Mouse (Mus musculus) inflammation-experienced regulatory T-cells, adult 6 months (primary cell): ENCODE data around the gene Fus. TPM values are rescaled to one million over a fixed set of nuclear protein-coding genes. Genes with fewer than 3 reads are reported as not detected.
"Not testable (repeated sequence)": the region's sequence is repeated elsewhere in the genome, so short reads cannot be mapped to it uniquely, and the experiment has no call there.

Experiments
- ATAC-seq: one replicate; pipeline ENCODE4 v1.8.0; 2017
- polyA plus RNA-seq, 3 experiments: library from polyadenylated mRNA; unstranded; fragments of 100-300 nt; shearing (Covaris generic); gene quantifications; one replicate each; pipeline ENCODE4 v1.2.1; 2017

Fus gene
- polyA plus RNA-seq: 10 to 100 TPM; 42.5 to 56.3 (median 52.6) TPM

DNA sequence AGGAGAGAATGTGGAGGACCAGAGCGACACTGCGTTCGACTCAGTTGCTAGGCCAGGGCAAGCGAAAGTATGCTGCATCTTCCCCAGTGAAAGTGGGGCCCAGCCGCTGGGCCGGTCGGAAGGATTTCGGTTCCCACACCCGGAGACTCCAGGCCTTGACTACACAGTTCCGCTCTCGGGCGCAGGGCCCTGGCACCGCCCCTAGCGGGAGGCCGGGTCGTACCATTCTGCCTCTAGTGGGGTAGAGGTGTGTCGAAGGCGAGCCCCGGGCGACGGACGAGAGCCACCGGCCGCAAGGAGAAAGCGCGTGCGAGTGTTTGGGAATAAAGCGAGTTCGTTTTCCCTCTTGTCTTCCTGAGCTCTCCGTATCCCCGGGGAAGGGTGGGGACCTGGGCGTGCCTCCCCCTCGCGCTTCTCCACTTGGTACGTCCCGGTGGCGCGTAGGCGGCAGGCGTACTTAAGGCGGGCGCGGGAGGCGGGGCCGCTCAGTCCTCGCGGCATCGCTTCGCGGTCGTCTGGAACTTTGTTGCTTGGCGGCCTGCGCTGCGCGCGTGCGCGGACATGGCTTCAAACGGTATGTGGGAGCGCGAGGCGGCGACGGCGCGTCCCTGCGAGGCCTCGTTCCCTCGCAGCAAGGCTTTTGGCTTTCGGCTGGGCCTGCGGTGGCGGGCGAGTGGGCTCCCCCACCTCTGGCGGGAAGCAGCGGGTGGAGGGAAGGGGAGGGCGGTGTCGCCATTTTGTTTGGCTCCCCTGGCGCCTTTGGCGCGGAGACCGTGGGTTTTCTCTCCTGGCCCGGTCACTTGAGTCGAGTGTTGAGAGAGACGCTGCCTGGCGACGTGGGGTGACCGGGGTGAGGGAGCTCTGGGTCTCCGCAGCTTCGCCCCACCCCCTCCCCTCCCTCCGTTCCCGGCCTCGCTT is at the start of gene Fus:
Gene Fus (plus strand): TSS at position 454 of the 918 bp plus-strand sequence.
- peak; percentile 82 for ATAC-seq

DNA sequence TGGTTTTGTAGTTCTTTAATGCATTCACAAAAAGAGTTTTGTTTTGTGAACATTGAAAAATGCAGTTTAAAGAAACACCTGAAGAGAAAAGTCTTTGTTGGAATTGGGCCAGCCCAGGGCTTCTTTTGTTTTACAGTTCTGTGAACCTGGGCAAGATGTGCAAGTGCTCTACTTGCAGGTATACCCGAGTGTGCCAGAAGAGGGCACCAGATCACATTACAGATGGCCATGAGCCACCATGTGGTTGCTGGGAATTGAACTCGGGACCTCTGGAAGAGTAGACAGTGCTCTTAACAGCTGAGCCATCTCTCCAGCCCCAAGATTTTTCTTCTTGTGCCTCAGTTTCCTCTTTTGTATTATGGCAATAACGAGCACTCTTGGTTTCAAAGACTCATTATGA is 49.1 kb upstream of the Fus start:
- no peak for ATAC-seq

DNA sequence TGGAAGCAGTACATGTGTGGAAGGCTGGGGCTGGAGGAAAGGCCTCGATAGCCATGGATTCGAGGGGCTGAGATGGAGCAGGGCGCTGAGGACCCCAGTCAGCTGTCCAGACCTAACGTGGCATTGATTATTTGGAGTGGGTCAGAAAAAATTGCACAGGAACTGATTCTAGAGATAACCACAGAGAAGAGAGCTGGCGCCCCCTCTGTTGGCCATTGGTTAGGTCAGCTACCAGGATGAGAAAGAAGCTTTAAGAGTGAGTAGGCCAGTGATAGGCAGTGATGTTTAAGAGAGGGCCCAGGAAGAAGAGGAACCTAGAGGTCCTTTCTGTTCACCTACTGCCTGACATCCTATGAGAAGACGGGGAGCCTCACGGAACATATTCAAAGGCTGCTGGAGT is 48.0 kb upstream of the Fus start:
- no peak for ATAC-seq

DNA sequence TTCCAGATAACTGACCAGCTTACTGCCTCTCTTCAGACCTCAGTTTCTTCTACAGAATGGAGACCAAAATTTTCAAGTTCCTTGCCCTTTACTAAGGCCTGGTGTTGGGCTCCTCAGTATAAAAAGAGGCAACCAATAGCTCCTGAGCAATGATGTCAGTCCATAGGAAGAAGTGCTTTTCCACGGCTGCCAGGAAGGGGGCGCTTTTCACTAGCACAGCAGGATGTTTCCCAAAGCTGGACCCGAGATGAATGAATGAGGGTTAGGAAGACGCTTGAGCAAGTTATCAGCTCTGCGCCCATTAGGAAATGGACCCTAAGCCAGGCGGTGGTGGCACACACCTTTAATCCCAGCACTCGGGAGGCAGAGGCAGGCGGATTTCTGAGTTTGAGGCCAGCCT is 45.7 kb upstream of the Fus start:
- no peak for ATAC-seq

DNA sequence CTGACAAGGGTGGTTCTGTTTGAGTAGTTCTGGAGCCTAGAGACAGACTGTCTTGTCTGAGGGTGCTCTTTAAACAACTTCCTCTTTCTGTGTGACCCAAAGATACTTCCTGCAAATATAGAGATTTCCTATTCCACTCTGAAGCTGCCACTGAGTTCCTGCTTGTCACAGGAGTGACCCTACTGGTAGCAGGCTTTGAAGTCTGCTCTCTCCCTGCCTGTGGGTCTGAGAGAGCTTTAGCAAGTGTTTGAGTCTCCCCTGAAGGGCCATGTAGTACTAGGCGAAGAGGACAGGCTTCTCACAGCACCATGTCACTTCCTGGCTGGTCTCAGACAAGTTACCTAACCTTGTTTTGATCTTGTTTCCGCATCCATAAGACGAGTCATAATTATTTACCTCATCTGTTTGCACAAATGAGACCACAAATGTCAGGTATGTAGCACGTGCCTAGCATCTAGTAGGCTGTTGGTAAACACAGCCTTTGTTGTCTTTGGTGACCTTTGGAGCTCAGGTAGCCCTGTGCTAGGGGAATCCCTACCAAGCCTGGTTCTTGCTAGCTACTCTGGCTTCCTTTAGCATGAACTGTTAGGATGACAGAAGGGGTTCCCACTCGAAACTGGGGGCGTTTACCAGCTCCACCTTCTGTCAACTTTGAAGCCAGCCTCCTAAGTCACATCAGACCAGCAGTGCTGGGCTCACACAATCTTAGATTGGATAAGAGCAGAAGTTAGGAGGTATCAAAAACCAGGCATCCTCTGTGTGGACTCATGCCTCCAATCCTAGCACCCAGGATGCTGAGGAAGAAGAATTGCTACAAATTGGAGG is 44.6 kb upstream of the Fus start:
- peak; percentile 84 for ATAC-seq

DNA sequence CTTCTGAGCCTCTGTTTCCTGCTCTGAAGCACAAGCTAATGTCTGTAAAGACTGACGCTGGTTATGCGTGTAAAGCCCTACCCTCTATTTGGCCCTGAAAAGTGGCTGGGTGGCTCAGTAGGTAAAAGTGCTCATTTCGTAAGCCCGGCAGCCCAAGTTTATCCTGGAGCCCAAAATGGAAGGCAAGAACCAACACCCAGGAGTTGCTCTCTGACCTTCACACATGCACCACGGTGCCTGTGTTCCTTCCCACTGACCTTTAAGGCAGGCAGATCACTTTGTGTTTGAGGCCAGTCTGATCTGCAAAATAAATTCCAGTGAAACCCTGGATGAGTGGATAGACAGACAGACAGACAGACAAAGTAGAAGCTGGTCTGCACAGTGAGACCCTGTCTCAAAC is 43.5 kb upstream of the Fus start:
- ATAC-seq: no peak

DNA sequence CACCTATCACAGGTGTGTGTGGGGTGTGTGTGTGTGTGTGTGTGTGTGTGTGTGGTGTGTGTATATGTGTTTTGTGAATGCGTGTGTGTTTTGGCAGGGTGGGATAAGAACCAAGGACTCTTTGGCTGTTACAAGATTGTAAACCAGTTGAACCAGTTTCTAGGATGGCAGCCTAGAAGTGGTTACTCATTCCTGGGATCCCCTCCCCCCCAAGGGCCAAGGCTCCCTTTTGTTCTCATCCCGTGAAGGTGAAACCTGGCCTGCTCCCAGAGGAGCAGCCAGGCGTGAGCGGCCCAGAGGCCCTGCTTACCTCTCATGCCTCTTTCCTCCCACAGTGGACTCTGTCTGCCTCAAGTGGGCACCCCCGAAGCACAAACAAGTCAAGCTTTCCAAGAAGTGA is 42.0 kb upstream of the Fus start:
- ATAC-seq: no peak

DNA sequence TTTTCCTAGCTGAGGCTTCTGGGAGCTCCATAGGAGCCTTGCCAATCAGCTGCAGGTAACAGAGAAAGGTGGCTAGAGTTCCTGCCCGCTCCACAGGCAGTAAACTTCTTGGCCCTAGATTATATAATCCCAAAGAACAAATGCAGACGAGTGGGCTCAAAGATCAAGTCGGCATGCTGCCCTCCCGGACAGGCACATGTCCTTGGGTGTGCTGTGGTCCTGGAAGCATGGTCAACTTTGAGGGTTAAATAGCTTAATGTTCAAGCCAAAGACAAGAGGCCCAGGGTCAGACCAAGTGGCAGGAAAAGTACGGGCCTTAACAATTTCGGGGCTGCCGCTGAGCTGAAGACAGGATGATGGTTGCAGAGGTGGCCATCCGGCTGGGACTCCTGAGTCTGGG is 41.2 kb upstream of the Fus start:
- ATAC-seq: no peak

DNA sequence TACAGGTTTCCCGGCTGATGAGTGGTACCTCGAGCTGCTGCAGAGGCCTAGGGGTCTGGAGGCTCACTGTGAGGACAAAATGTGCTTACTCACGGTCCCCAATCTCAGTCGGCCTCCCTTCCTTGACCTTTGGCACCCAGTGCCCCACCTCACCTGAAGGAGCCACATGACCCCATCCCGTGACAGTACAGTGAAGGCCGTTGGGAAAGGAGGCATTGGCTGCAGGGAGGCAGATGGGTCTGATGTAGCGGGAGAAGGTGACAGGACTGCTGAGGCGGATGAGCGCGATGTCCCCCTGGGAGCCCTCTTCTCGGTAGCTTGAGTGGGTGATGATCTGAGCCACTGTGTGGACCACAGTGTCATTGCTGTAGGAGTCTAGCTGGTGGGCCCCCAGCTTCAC is 40.4 kb upstream of the Fus start:
- no peak for ATAC-seq

DNA sequence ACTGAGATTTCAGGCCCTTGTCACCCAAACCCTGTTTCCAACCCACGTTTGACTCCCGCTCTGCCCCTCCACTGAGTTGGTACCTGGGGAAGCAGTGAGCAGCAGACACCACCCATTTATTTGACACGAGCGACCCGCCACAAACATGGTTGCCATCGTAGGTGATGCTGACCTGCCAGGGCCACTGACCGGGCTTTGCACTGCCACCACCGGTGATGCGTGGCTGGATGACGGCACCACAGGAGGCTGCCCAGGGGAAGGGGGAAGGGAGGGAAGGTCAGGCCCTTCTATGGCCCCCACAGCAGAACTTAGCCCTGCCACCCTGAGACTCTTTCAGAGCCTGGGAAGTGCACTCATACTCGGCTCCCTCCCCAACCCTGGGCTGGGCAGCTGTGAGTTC is 39.5 kb upstream of the Fus start:
- no peak for ATAC-seq

DNA sequence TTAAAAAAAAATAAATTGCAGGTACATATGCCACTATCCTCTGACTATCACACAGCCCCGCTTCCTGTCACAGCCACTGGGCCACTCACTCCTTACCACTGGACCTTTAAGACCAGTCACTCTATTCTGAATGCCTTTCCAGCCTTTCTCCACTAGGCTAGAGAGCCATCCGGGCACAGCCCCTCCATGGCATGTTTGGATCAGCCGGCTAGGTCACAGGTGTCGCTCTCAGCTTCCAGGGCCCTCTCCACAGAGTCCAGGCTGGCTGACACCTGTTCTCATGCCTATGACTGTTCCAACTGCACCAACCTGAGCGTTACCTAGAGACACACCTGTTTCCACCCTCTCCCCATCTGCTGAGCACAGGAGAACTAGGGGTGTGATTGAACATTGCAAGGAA is 38.7 kb upstream of the Fus start:
- ATAC-seq: no peak

DNA sequence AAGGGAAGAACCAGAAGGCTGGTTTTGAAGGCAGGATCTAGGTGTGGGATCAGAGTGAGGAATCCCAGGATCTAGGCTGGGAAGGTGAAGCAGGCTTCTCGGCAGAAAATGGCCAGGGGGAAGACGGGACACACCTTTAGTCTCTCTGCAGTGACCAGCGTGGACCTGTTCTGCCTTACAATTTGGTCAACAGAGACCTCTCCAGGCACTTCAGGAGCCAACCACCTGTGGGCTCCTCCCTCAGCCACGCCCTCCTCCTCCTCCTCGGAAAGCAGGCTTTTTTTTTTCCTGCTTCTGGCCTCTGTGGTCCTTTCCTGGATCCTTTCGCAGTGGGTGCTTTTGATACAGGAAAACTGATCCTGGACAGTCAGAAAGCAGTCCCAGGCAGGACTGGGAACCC is 37.3 kb upstream of the Fus start, which contains the start of gene Prss8:
Gene Prss8 (minus strand): TSS at position 182 of the 400 bp plus-strand sequence.
- ATAC-seq: no peak

DNA sequence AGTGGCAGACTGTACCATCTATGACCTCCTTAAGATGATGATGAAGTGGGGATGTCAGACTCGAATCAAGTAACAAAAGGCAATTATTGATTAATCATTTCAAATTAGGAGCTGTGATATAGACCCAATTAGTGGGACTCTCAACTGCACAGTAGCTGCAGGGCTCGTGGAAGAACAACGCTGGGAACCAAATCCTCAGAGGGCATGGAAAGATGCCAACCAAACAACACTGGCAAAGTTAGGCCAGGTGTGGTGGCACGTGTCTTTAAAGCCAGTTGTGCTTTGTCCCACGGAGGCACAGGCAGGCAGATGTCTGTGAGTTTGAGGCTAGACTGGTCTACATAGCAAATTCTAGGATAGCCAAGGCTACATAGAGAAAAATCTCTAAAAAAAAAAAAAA is 36.6 kb upstream of the Fus start:
- no peak for ATAC-seq

DNA sequence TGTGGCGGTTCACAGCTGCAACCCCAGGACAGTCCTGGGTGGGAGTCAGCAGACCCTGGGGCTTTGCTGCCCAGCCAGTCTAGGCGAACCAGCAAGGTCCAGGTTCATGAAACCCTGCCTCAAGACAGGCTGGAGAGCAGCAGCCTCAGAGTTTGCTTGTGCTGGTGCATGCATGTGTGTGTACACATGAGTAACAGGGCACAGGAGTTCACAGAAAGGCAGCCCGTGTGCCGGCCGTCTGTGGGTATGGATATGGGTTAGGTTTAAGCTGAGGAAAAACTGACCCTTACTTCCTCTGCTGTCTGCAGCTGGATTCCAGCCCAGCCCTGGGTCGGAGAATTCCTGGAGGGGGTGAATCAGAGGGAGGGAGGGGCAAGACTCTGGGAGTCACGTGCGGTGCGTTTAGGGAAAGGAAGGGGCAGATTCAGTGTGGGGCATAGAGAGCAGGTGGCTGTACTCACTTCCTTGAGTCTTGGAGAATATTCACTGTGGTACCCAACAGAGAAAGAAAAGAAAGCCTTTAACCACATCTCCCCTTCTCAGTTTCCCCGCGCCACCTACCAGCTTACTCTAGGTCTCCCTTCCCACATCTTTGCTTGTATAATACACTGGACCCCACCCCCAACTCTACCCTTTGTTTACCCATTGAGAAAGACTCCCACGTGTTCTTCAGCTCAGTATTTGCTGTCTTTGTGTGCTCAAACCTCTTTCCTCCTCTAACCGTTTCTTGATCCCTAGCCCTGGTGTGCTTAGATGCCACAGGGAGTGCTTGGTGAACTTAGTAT is 35.7 kb upstream of the Fus start:
- no peak for ATAC-seq

DNA sequence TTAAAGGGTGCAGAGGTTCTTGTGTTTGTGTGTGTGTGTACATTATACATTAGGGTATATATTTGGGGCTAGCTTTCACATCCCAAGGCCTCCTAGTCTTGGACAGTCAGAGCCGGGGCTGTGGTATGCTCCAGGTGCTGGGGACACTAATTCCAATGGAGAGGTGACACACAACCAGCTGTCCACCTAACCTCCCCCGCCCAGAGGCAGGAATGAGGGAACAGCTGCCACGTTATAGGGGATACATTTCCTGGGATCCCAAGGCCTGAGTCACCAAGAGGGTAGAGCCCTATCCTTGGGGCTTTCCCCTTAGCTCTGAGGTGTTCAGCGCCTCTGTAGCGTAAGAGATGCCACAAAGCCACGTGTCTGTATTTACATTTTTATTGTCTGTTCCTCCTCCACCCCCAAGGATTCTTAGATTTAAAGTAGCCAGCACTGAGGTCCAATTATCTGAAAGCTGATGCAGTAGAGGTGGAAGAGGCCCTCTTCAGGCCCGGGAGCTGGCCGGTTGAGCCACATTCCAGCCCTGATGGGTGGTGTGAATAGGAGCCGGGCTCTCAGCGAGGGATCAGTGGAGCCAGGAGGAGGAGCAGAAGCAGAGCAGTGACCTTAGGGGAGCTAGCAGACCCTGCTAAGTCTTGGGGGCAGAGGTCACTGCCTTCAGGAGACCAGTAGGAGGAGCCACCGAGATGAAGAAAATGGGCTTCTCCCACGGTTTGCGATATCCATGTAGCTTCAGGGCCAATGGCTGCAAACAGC is 34.8 kb upstream of the Fus start:
- no peak for ATAC-seq

DNA sequence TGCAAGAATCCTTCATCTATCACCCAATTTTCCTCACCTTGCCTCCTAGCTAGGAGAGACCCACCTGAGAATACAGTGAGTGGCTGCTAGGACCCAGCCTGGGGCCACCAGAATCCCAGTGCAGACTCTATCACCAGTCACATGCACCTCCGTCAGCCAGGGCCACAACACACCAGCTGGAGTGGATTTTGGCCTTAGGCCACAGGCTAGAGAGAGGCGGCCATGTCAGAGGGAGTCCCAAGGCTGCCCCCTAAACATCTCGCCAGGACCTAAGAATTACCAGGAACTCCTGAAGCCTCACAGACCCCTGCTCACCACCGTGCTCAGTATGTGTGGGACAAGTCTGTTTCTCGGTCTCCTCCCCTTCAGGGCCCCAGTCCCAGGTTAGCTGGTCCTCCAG is 33.2 kb upstream of the Fus start:
- no peak for ATAC-seq

DNA sequence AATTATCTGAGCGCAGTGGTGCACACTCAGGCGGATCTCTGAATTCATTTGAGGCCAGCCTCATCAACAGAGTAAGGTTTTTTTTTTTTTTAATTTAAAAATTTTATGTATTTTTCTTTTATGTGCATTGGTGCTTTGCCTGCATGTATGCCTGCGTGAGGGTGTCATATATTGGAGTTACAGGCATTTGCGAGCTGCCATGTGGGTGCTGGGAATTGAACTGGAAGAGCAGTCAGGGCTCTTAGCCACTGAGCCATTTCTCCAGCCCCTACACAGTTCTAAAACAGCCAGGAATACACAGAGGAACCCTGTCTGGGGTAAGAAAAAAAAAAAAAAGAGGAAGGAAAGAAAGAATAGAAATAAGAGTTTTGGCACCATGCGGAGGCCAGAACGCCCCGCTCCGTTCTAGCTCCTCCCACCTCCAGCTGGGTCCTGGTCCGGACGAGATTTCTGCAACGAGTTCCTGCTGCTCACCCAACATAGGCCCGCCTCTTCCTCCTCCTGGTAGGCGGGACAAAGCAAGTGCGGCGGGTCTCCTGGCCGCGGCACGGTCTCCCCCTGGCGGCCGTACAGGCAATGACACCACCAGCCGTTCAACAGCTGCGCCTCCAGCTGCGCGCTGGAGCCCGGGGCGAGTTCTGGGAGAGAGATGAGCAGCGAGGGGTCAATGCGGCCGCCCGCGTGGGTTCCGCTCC is 32.1 kb upstream of the Fus start:
- peak; percentile 99 for ATAC-seq

DNA sequence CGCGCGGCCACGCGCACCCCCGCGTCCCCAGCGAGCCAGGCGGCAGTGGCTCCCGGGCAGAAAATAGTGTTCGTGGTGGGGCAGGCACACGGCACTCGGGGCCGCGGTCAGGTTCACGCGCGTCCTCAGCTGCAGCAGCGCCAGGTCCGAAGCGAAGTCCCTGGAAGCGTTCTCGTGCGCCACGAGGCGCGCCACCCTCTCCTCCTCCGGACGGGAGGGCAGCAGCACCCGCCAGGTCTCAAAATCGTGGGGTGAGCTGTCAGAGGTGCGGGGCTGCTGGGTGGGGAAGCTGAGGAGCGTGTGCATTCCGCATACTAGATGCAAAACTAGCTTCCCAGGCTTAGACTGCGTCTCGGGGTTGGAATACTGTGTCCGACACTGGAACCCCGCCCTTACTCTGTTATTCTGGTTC is 31.5 kb upstream of the Fus start:
- peak; percentile 29 for ATAC-seq

DNA sequence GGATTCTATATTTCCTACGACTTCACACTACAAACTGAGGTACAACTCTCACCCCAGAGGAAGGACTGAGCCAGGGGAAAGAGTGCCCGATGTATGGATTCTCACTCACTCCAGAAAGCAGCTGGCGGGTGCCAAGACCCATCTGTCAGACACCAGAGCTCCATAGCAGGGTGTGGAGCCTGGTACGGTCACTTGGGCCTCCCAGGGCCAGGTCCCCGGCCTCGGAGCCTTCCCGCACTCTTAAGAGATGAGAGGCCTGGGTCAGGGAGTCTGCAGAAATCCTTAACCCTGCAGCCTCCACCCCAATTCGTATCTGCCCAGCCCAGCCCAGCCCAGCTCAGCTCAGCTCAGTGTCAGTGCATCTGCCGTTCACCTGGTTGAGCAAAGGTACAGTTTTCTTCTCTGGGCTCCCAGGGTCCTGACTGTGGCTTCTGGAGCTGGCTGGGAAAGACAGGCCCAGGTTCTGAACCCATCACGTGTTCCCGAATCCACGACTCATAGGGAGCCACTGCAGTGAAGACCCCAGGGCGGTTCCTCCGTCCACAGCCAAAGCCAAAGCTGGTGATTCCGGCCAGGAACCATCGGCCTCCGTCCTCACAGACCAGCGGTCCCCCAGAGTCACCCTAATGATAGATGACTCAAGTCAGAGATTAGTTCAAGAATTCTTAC is 30.9 kb upstream of the Fus start:
- no peak for ATAC-seq

DNA sequence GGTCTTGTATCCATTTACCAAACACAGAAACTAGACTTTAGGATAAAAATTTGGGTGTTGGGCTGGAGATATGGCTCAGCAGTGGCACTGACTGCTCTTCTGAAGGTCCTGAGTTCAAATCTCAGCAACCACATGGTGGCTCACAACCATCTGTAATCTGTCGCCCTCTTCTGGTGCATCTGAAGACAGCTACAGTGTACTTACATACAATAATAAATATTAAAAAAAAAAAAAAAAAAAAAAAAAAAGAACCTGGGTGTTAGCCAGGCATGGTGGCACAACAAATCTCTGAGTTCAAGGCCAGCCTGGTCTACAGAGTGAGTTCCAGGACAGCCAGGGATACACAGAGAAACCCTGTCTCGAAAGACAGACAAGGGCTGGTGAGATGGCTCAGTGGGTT is 25.2 kb upstream of the Fus start:
- not testable (repeated sequence) for ATAC-seq

DNA sequence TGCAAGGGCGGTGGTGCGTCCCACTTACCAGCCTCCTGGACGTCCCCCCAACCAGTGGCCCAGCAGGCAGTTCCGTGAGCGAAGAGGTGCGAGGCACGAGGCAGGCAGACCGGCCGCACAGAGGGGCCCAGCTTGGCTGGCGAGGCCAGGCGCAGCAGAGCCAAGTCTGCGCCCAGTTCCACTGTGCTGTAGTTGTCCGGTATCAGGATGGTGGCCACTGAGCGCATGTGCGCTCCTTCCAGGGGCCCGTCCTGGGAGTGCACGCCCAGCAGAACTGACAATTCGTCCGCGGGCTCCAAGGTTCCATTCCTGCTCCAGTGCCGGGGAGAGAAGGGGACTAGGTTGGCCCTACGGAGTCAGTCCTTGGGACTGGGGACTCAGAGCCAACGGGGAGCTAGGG is 22.6 kb upstream of the Fus start:
- ATAC-seq: no peak
